21 mouse cellular contexts compared by ENCODE assay signal in the genomic region with DNA sequence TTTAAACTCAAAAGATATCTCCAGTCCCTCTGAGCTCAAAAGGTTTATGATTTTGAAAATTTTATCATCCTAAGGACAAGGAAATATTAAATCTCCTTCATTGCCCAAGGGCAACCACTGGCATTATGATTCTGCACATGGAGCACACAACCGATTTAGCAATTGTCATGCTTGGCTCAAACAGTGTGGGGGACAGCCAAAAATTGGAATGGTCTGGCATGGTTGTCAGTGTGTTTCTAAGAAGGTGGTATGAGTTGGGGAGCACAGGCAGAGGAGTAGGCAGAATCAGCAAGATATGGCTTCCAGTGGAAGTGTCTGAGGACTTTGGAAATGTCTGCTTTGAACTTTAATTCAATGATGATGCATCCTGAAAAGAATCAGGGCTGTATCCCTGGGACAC.
DNase-seq lines count a peak whose midpoint lies in the region; ATAC-seq and TF ChIP-seq lines count a peak whose summit lies in the region.
"Had no signal": no experiment of that assay in that cellular context is flagged by ENCODE, and none has a peak within 500 bp of the region (broad histone marks: within the 10 kb centered on the region; RNA-seq: fewer than 3 reads in every experiment).

No protein-coding gene starts in this region.

- peak; percentile 66 for ATAC-seq in hindbrain, postnatal 0 days
- no peak for ATAC-seq in midbrain, postnatal 0 days (ENCODE audit: low FRiP score)
- no peak for ATAC-seq in midbrain, embryonic 14.5 days (ENCODE audit: low FRiP score, low TSS enrichment)
- ATAC-seq: activated CD4-positive, CD25-positive, alpha-beta regulatory T cell, adult 4 months; forebrain, embryonic 14.5 days; intestine, embryonic 15.5 days; Patski had no signal

- no peaks in the 10 kb centered on the region for H3K36me3 ChIP-seq in hindbrain, postnatal 0 days (ENCODE audit: insufficient read depth, low read length)
- H3K36me3 ChIP-seq in hindbrain, embryonic 10.5 days: no peaks in the 10 kb centered on the region
- H3K36me3 ChIP-seq in midbrain, postnatal 0 days (ENCODE audit: insufficient read depth, low read length): no peaks in the 10 kb centered on the region
- no peaks in the 10 kb centered on the region for H3K36me3 ChIP-seq in midbrain, embryonic 14.5 days (ENCODE audit: control insufficient read depth, insufficient read depth, low read length)
- H3K36me3 ChIP-seq: embryonic facial prominence, embryonic 10.5 days; forebrain, embryonic 10.5 days; heart, embryonic 15.5 days; intestine, embryonic 15.5 days had no signal

- no peak overlapping the region for H3K27ac ChIP-seq in hindbrain, postnatal 0 days
- H3K27ac ChIP-seq in hindbrain, embryonic 10.5 days: no peak overlapping the region
- no peak overlapping the region for H3K27ac ChIP-seq in midbrain, postnatal 0 days (ENCODE audit: low read depth, low read length)
- no peak overlapping the region for H3K27ac ChIP-seq in midbrain, embryonic 14.5 days (replicated peaks; ENCODE audit: low read depth, low read length)
- H3K27ac ChIP-seq: embryonic facial prominence, embryonic 10.5 days; forebrain, embryonic 10.5 days; heart, adult 2 months; heart, embryonic 15.5 days; intestine, embryonic 15.5 days had no signal

- no peak overlapping the region for H3K4me3 ChIP-seq in hindbrain, postnatal 0 days (ENCODE audit: low read length)
- H3K4me3 ChIP-seq in hindbrain, embryonic 10.5 days: no peak overlapping the region
- no peak overlapping the region for H3K4me3 ChIP-seq in midbrain, postnatal 0 days (ENCODE audit: low read depth, low read length)
- H3K4me3 ChIP-seq in midbrain, embryonic 14.5 days (replicated peaks; ENCODE audit: low read depth, low read length): no peak overlapping the region
- H3K4me3 ChIP-seq: embryonic facial prominence, embryonic 10.5 days; erythroblast, embryonic 14.5 days; forebrain, embryonic 10.5 days; heart, adult 2 months; heart, embryonic 15.5 days; intestine, embryonic 15.5 days had no signal

- H3K9ac ChIP-seq in hindbrain, postnatal 0 days (replicated peaks; ENCODE audit: low read length): no peak overlapping the region
- no peak overlapping the region for H3K9ac ChIP-seq in midbrain, postnatal 0 days (replicated peaks; ENCODE audit: low read length, poor library complexity, severe bottlenecking)
- no peak overlapping the region for H3K9ac ChIP-seq in midbrain, embryonic 14.5 days (replicated peaks; ENCODE audit: low read length)
- H3K9ac ChIP-seq: heart, embryonic 15.5 days; intestine, embryonic 15.5 days had no signal

- H3K4me2 ChIP-seq in hindbrain, postnatal 0 days (ENCODE audit: low read depth, low read length): no peak overlapping the region
- no peak overlapping the region for H3K4me2 ChIP-seq in midbrain, postnatal 0 days (ENCODE audit: low read depth, low read length, poor library complexity, severe bottlenecking)
- no peak overlapping the region for H3K4me2 ChIP-seq in midbrain, embryonic 14.5 days (ENCODE audit: low read length)
- H3K4me2 ChIP-seq: heart, embryonic 11.5 days; heart, embryonic 15.5 days; intestine, embryonic 15.5 days had no signal

- no peaks in the 10 kb centered on the region for H3K27me3 ChIP-seq in hindbrain, postnatal 0 days (ENCODE audit: insufficient read depth, low read length)
- H3K27me3 ChIP-seq in hindbrain, embryonic 10.5 days (ENCODE audit: insufficient read depth, poor library complexity, severe bottlenecking): no peaks in the 10 kb centered on the region
- H3K27me3 ChIP-seq in midbrain, postnatal 0 days (ENCODE audit: insufficient read depth, low read length): no peaks in the 10 kb centered on the region
- H3K27me3 ChIP-seq in midbrain, embryonic 14.5 days (ENCODE audit: control insufficient read depth, insufficient read depth, low read length): no peaks in the 10 kb centered on the region
- H3K27me3 ChIP-seq: CH12.LX; heart, embryonic 15.5 days; intestine, embryonic 15.5 days; Patski had no signal

- 41% methylated on average over 1 of the region's 1 CpGs for WGBS in hindbrain, postnatal 0 days
- WGBS in hindbrain, embryonic 10.5 days: 81% methylated on average over 1 of the region's 1 CpGs
- WGBS in midbrain, postnatal 0 days: 58% methylated on average over 1 of the region's 1 CpGs
- 71% methylated on average over 1 of the region's 1 CpGs for WGBS in midbrain, embryonic 14.5 days

- no peaks in the 10 kb centered on the region for H3K9me3 ChIP-seq in hindbrain, postnatal 0 days (ENCODE audit: low read length)
- H3K9me3 ChIP-seq in hindbrain, embryonic 10.5 days: no peaks in the 10 kb centered on the region
- H3K9me3 ChIP-seq in midbrain, postnatal 0 days (ENCODE audit: low read length): no peaks in the 10 kb centered on the region
- H3K9me3 ChIP-seq in midbrain, embryonic 14.5 days (ENCODE audit: control insufficient read depth, low read length): no peaks in the 10 kb centered on the region
- H3K9me3 ChIP-seq: embryonic facial prominence, embryonic 10.5 days; forebrain, embryonic 10.5 days; heart, embryonic 15.5 days; intestine, embryonic 15.5 days had no signal

- peaks cover 11% of the 10 kb centered on the region; the same call in 1 of the 2 replicates for H3K4me1 ChIP-seq in hindbrain, postnatal 0 days (ENCODE audit: insufficient read depth, low read length)
- no peaks in the 10 kb centered on the region for H3K4me1 ChIP-seq in hindbrain, embryonic 10.5 days (replicated peaks)
- no peaks in the 10 kb centered on the region for H3K4me1 ChIP-seq in midbrain, postnatal 0 days (ENCODE audit: insufficient read depth, low read length)
- no peaks in the 10 kb centered on the region; the same call in 1 of the 2 replicates for H3K4me1 ChIP-seq in midbrain, embryonic 14.5 days (ENCODE audit: control insufficient read depth, insufficient read depth, low read length)
- H3K4me1 ChIP-seq: embryonic facial prominence, embryonic 10.5 days; heart, embryonic 15.5 days; intestine, embryonic 15.5 days had no signal

- peak; percentile 41 for DNase-seq in cerebellum, adult 9-11 months
- DNase-seq in cerebellum, adult 8-10 months: no peak
- DNase-seq in hindbrain, postnatal 0 days (ENCODE audit: low spot score): peak; percentile 49
- no peak for DNase-seq in hindbrain, embryonic 10.5 days (ENCODE audit: low spot score)
- DNase-seq in midbrain, postnatal 0 days (ENCODE audit: low spot score): peak; percentile 42
- DNase-seq in midbrain, embryonic 14.5 days: no peak
- DNase-seq in yolk sac, embryonic 10.5 days (ENCODE audit: low spot score): no peak
- DNase-seq: adrenal gland, postnatal 14 days; gastrocnemius, postnatal 10 days; heart, adult 2 months; kidney, adult 18-20 months had no signal

- no peak for TF ChIP-seq CTCF in hindbrain, postnatal 0 days (IDR thresholded peaks at IDR 0.05; ENCODE audit: low read depth)
- no peak for TF ChIP-seq CTCF in midbrain, postnatal 0 days (IDR thresholded peaks at IDR 0.05)

Comparison
In these comparisons a context has a peak if more than half of its experiments do, and no peak if none do; other contexts are left out.
1. DNase-seq: peak in cerebellum, adult 9-11 months (single experiment), hindbrain, postnatal 0 days (single experiment) and midbrain, postnatal 0 days (single experiment); none in cerebellum, adult 8-10 months (single experiment), hindbrain, embryonic 10.5 days (single experiment), midbrain, embryonic 14.5 days (single experiment) and yolk sac, embryonic 10.5 days (single experiment).